Mouse (Mus musculus): ENCODE measurements around the gene H1fnt. TPM values are rescaled to one million over a fixed set of nuclear protein-coding genes. Genes with fewer than 3 reads are reported as not detected.

The H1fnt gene
- not detected in 2 replicates for polyA plus RNA-seq (2015; fragmentation: Nextera tagmentation; extraction: Ambion mirVana)

DNA sequence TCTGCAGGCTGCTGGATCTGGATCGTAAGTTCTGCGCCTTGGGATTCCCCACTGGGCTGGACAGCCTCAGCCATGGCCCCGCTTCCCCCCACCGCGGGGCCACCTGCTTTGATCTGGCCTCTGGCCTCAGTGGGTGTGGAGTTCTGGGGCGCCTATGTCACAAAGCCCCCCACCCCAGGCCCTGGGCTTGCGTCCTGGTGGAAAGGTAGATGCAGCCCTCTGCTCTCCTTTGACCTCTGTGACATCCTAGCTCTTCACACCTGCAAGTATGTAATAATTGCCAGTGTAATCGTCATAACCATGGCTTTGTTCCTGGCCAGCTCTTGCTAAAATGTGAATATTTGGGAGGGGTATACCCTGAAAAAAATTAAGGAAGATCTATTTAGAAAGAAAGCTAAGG is at the start of gene H1fnt:
Gene H1fnt (minus strand): TSS at position 101 of the 400 bp plus-strand sequence.
- ATAC-seq: no peak
- no peak within 1 kb of the TSS for H3K9ac ChIP-seq (ENCODE audit: low read depth, low read length)
- 83% methylated on average over 8 of the region's 8 CpGs for WGBS
- H3K27ac ChIP-seq (ENCODE audit: low read depth, low read length): no peak within 1 kb of the TSS
- no peaks in the 10 kb centered on the region for H3K4me1 ChIP-seq (ENCODE audit: control insufficient read depth, insufficient read depth, low read depth, low read length)
- H3K4me2 ChIP-seq (ENCODE audit: low read length): no peak within 1 kb of the TSS
- H3K9me3 ChIP-seq (ENCODE audit: control insufficient read depth, low read length): no peaks in the 10 kb centered on the region
- no peak within 1 kb of the TSS for H3K4me3 ChIP-seq (ENCODE audit: low read length)
- no peaks in the 10 kb centered on the region for H3K36me3 ChIP-seq (ENCODE audit: control insufficient read depth, insufficient read depth, low read length)
- H3K27me3 ChIP-seq (replicated peaks; ENCODE audit: control insufficient read depth, insufficient read depth, low read length): no peaks in the 10 kb centered on the region

GRCm38 (mm10) chr15:98295628-98296551 is 38.8 kb upstream of the H1fnt start, which contains the start of gene Zfp641:
Gene Zfp641 (minus strand): TSS chr15:98296161.
- Histone ChIP-seq H3K9ac (ENCODE audit: low read depth, low read length) (peak within 1 kb of the TSS; percentile 85), H3K27ac (ENCODE audit: low read depth, low read length) (peak within 1 kb of the TSS; percentile 66), H3K4me2 (ENCODE audit: low read length) (peak within 1 kb of the TSS; percentile 68), H3K4me3 (ENCODE audit: low read length) (peak within 1 kb of the TSS; percentile 80), H3K9me3 (ENCODE audit: control insufficient read depth, low read length) (no peaks in the 10 kb centered on the region), H3K36me3 (ENCODE audit: control insufficient read depth, insufficient read depth, low read length) (no peaks in the 10 kb centered on the region), H3K4me1 (ENCODE audit: control insufficient read depth, insufficient read depth, low read depth, low read length) (peaks cover 4% of the 10 kb centered on the region), H3K27me3 (replicated peaks; ENCODE audit: control insufficient read depth, insufficient read depth, low read length) (no peaks in the 10 kb centered on the region)
- peak; percentile 90 for ATAC-seq
- WGBS: 3% methylated on average over 47 of the region's 60 CpGs

DNA sequence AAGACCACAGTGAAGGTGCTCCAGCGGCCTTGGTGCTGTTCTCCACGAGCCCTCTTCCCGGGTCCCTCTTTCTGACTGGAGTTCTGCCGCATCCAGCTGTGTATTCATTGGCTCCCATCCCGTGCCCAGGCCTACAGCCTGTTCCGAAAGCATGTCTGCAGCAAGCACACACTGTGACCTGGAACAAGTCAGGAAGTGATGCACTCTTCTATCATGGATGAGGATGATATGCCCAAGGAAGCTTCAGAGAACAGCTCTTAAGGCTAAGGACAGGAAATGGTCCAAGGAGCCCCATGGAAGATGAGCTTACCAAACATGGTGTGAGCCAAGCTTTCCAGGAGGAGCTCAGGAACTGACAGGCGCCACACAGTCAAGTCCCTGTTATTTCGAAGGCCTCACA is 36.6 kb upstream of the H1fnt start:
- H3K4me2 ChIP-seq (ENCODE audit: low read length): no peak overlapping the region
- H3K27me3 ChIP-seq (replicated peaks; ENCODE audit: control insufficient read depth, insufficient read depth, low read length): no peaks in the 10 kb centered on the region
- no peak overlapping the region for H3K9ac ChIP-seq (ENCODE audit: low read depth, low read length)
- H3K9me3 ChIP-seq (ENCODE audit: control insufficient read depth, low read length): no peaks in the 10 kb centered on the region
- no peak for ATAC-seq
- peaks cover 4% of the 10 kb centered on the region for H3K4me1 ChIP-seq (ENCODE audit: control insufficient read depth, insufficient read depth, low read depth, low read length)
- no peak overlapping the region for H3K27ac ChIP-seq (ENCODE audit: low read depth, low read length)
- peaks cover 10% of the 10 kb centered on the region; the same call in 1 of the 2 replicates for H3K36me3 ChIP-seq (ENCODE audit: control insufficient read depth, insufficient read depth, low read length)
- WGBS: 90% methylated on average over 8 of the region's 8 CpGs
- no peak overlapping the region for H3K4me3 ChIP-seq (ENCODE audit: low read length)

GRCm38 (mm10) chr15:98288566-98288965 is 31.5 kb upstream of the H1fnt start:
- Histone ChIP-seq H3K9ac (ENCODE audit: low read depth, low read length) (no peak overlapping the region), H3K9me3 (ENCODE audit: control insufficient read depth, low read length) (no peaks in the 10 kb centered on the region), H3K36me3 (ENCODE audit: control insufficient read depth, insufficient read depth, low read length) (peaks cover 12% of the 10 kb centered on the region), H3K27me3 (replicated peaks; ENCODE audit: control insufficient read depth, insufficient read depth, low read length) (no peaks in the 10 kb centered on the region), H3K4me1 (ENCODE audit: control insufficient read depth, insufficient read depth, low read depth, low read length) (no peaks in the 10 kb centered on the region), H3K27ac (ENCODE audit: low read depth, low read length) (no peak overlapping the region), H3K4me2 (ENCODE audit: low read length) (no peak overlapping the region), H3K4me3 (ENCODE audit: low read length) (no peak overlapping the region)
- ATAC-seq: no peak
- WGBS: 74% methylated on average over 12 of the region's 12 CpGs

GRCm38 (mm10) chr15:98286418-98286817 is 29.3 kb upstream of the H1fnt start:
- Histone ChIP-seq H3K9me3 (ENCODE audit: control insufficient read depth, low read length) (no peaks in the 10 kb centered on the region), H3K9ac (ENCODE audit: low read depth, low read length) (no peak overlapping the region), H3K27me3 (replicated peaks; ENCODE audit: control insufficient read depth, insufficient read depth, low read length) (no peaks in the 10 kb centered on the region), H3K4me2 (ENCODE audit: low read length) (no peak overlapping the region), H3K27ac (ENCODE audit: low read depth, low read length) (no peak overlapping the region), H3K4me3 (ENCODE audit: low read length) (no peak overlapping the region), H3K36me3 (ENCODE audit: control insufficient read depth, insufficient read depth, low read length) (peaks cover 12% of the 10 kb centered on the region), H3K4me1 (ENCODE audit: control insufficient read depth, insufficient read depth, low read depth, low read length) (no peaks in the 10 kb centered on the region)
- 73% methylated on average over 7 of the region's 7 CpGs for WGBS
- no peak for ATAC-seq

DNA sequence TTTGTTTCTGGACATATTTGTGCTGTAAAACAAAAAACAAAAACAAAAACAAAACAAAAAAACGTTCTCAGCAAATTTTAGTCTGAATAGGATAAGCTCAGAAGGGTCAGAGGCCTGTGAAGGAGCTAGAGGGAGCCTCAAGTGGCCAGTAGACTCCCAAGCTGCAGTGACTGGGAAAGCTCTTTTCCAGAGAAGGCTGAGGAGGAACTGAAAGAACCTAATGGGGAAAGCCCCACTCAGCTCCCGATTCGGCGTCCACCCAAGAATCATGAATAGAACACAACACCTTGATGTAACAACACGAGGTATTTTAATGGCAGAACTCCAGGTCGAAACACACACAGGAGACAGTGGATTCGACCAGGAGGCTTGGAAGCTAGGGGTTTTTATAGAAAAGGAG is 683 bp upstream of the H1fnt start:
- ATAC-seq: no peak
- Histone ChIP-seq H3K36me3 (ENCODE audit: control insufficient read depth, insufficient read depth, low read length) (no peaks in the 10 kb centered on the region), H3K9me3 (ENCODE audit: control insufficient read depth, low read length) (no peaks in the 10 kb centered on the region), H3K4me1 (ENCODE audit: control insufficient read depth, insufficient read depth, low read depth, low read length) (no peaks in the 10 kb centered on the region), H3K4me3 (ENCODE audit: low read length) (no peak overlapping the region), H3K27ac (ENCODE audit: low read depth, low read length) (no peak overlapping the region), H3K27me3 (replicated peaks; ENCODE audit: control insufficient read depth, insufficient read depth, low read length) (no peaks in the 10 kb centered on the region), H3K4me2 (ENCODE audit: low read length) (no peak overlapping the region), H3K9ac (ENCODE audit: low read depth, low read length) (no peak overlapping the region)
- WGBS: 90% methylated on average over 7 of the region's 7 CpGs

DNA sequence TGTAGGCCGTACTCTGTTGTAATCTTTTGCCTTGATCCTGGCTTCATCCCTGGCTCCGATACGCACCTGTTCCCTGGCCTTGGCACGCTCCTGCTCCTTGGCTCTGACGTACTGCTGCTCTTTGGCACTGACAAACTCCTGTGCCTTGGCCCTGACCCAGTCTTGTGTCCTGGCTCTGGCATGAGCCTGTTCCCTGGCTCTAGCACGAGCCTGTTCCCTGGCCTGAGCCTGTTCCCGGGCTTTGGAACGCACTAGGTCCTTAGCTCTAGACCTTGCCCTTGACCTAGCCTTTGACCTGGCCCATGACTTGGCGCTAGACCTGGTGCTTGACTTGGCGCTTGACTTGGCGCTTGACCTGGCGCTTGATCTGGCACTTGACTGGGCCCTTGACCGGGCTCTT is 822 bp downstream of the H1fnt start:
- no peaks in the 10 kb centered on the region for H3K36me3 ChIP-seq (ENCODE audit: control insufficient read depth, insufficient read depth, low read length)
- H3K4me1 ChIP-seq (ENCODE audit: control insufficient read depth, insufficient read depth, low read depth, low read length): no peaks in the 10 kb centered on the region
- H3K4me3 ChIP-seq (ENCODE audit: low read length): no peak overlapping the region
- H3K4me2 ChIP-seq (ENCODE audit: low read length): no peak overlapping the region
- no peak overlapping the region for H3K9ac ChIP-seq (ENCODE audit: low read depth, low read length)
- 90% methylated on average over 13 of the region's 13 CpGs for WGBS
- no peak for ATAC-seq
- H3K27ac ChIP-seq (ENCODE audit: low read depth, low read length): no peak overlapping the region
- no peaks in the 10 kb centered on the region for H3K9me3 ChIP-seq (ENCODE audit: control insufficient read depth, low read length)
- no peaks in the 10 kb centered on the region for H3K27me3 ChIP-seq (replicated peaks; ENCODE audit: control insufficient read depth, insufficient read depth, low read length)

DNA sequence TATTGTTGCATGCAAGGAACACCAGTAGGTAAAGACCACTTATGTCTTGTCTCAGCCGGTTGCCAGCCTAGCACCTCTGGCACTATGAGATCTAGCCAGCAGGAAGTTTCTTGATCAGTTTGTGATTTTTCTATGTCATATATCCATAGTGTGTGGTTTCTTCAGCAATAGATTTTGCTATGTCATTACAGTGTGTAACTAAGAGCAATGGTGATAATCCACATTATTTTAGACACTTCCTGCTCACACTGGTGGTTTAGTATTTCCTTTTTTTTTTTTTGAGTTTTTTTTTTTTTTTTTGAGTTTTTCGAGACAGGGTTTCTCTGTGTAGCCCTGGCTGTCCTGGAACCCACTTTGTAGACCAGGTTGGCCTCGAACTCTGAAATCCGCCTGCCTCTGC is 21.7 kb downstream of the H1fnt start:
- Histone ChIP-seq H3K9ac (ENCODE audit: low read depth, low read length) (no peak overlapping the region), H3K27me3 (replicated peaks; ENCODE audit: control insufficient read depth, insufficient read depth, low read length) (no peaks in the 10 kb centered on the region), H3K36me3 (ENCODE audit: control insufficient read depth, insufficient read depth, low read length) (no peaks in the 10 kb centered on the region), H3K4me2 (ENCODE audit: low read length) (no peak overlapping the region), H3K4me1 (ENCODE audit: control insufficient read depth, insufficient read depth, low read depth, low read length) (no peaks in the 10 kb centered on the region), H3K9me3 (ENCODE audit: control insufficient read depth, low read length) (peaks cover 3% of the 10 kb centered on the region; the same call in 1 of the 2 replicates), H3K27ac (ENCODE audit: low read depth, low read length) (no peak overlapping the region), H3K4me3 (ENCODE audit: low read length) (no peak overlapping the region)
- ATAC-seq: no peak
- 90% methylated on average over 4 of the region's 4 CpGs for WGBS

DNA sequence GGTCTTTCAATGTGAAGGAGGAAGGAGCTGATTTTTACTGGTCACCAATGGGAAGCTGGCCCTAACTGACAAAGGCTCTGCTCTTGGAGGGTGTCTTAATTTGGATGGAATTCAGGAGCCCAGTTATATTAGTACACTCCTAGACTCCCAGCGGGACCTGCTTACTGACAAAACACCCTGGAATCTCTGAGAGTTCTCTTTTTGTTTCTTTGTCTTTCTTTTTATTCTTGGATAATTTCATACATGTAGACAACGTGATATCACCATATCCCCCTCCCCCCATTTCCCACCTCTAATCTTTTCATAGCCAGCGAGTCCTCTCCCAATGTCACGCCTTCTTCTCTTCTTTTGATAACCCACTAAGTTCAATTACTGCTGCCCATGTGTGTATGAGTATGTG is 22.7 kb downstream of the H1fnt start, which contains the start of gene Olfr286:
Gene Olfr286 (minus strand): TSS at position 101 of the 400 bp plus-strand sequence.
- Histone ChIP-seq H3K4me2 (ENCODE audit: low read length) (no peak within 1 kb of the TSS), H3K36me3 (ENCODE audit: control insufficient read depth, insufficient read depth, low read length) (no peaks in the 10 kb centered on the region), H3K9me3 (ENCODE audit: control insufficient read depth, low read length) (peaks cover 3% of the 10 kb centered on the region; the same call in 1 of the 2 replicates), H3K4me1 (ENCODE audit: control insufficient read depth, insufficient read depth, low read depth, low read length) (no peaks in the 10 kb centered on the region), H3K9ac (ENCODE audit: low read depth, low read length) (no peak within 1 kb of the TSS), H3K27me3 (replicated peaks; ENCODE audit: control insufficient read depth, insufficient read depth, low read length) (no peaks in the 10 kb centered on the region), H3K4me3 (ENCODE audit: low read length) (no peak within 1 kb of the TSS), H3K27ac (ENCODE audit: low read depth, low read length) (no peak within 1 kb of the TSS)
- no peak for ATAC-seq
- WGBS: 89% methylated on average over 4 of the region's 4 CpGs

All from hindbrain, embryonic 16.5 days (tissue).